Mouse (Mus musculus): ENCODE data around the gene Tcn2.

DNA sequence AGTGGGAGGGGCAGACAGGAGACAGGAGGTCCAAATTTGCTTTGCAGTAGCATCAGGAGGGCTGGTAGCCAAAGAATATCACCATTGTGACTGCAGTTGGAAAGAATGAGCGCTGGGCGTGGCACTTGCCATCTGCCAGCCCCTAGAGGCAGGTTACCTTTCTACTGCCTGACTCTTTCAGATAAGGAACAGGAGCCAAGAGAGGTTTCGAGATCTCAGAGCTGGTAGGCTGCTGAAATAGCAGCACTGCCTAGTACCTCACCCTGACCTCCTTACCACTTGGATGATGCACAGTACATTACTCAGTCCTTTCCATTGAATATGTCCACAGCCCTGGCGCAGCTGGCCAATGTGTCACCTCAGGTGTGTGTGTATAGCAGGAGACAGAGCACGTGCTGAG, 44.6 kb downstream of the Tcn2 start:
- TF ChIP-seq E2F4 (IDR thresholded peaks at IDR 0.05; ENCODE audit: insufficient read depth) (no peak), MAX (IDR thresholded peaks at IDR 0.05; ENCODE audit: low read depth) (no peak), POLR2A (IDR thresholded peaks at IDR 0.05; ENCODE audit: insufficient read length, low read depth) (no peak), TCF12 (IDR thresholded peaks at IDR 0.05; ENCODE audit: insufficient read depth, poor library complexity, severe bottlenecking) (no peak), TCF3 (IDR thresholded peaks at IDR 0.05; ENCODE audit: insufficient read length, low read depth) (no peak), MYOD1 (IDR thresholded peaks at IDR 0.05; ENCODE audit: control insufficient read depth in 1 of 3, insufficient read length in 2 of 3, low read depth in 2 of 3) (no peak), POLR2AphosphoS2 (IDR thresholded peaks at IDR 0.05; ENCODE audit: insufficient read length, low read depth) (no peak)
